Mouse (Mus musculus): Measurements from ENCODE around the gene Dsn1.

Gene Dsn1

DNA sequence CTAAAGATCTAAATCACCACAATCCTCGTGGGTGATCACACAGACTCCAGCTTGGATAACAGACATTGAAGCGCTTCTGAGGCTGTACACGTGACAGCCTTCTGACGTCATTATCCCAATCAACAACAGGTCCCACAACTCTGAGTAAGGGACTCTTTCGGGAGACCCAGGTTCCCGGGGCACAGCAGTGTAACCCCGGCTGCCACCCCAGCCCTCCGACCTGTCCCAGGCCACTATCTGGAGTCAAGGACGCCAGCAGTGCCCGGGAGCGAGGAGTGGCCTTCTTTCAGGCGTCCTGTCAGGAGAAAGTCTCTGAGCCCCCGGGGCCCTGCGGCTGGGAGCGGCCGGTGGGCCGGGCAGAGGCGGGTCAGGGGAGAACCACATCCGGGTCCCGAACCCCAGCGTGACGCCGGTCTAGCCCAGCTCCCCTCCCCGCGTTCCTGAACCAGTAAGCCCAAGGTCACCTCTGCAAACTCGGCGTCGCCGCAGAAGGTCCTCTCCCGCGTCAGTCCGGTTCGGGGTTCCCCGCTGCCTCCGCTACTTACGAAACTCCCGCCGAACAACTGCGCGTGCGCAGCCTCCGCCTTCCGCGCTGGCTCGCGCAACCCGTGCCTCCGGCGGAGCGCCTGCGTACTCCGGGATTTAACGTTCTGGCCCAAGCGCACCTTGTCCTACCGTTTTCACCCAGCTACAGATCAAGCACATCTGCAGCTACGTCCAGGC, at the start of gene Dsn1:
Gene Dsn1 (minus strand): TSS at position 644 of the 723 bp plus-strand sequence.
- DNase-seq = peak; percentile 86 to 87

DNA sequence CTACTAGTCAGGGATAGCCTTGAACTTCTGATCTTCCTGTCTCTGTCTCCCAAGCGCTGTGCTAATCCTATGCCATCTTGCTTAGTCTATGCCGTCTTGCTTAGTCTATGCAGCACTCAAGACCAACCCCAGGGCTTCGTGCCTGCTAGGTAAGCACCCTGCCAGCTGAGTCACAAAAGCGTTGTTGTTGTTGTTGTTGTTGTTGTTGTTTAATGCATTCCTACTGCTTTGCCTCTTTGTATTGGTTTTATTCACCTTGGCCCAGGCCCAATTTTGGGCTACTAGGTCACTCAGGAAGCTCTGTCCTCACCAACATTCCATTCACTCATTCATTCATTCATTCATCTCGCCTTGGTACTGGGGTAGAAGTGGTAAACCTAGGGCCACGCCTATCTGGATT, 48.8 kb upstream of the Dsn1 start:
- DNase-seq = no peak

DNA sequence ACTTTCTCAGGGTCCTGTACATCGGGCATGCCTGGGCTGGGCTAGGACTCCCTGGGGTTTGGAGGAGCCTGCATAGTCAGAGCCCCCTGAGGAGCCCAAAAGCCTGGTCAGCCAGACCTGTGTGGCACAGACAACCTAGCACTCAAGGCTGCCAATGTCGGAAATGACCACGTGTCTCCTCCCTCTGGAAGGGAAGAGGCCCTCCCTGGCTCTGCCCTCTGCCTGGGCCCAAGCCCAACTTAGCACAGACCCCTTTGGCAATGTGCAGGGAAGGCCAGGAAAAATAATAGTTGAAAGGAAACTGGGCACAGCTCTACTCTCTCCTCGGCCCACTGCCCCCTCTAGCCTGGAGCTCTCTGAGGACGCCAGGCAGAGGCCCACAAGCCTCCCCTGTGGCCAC, 47.9 kb upstream of the Dsn1 start:
- no peak for DNase-seq

DNA sequence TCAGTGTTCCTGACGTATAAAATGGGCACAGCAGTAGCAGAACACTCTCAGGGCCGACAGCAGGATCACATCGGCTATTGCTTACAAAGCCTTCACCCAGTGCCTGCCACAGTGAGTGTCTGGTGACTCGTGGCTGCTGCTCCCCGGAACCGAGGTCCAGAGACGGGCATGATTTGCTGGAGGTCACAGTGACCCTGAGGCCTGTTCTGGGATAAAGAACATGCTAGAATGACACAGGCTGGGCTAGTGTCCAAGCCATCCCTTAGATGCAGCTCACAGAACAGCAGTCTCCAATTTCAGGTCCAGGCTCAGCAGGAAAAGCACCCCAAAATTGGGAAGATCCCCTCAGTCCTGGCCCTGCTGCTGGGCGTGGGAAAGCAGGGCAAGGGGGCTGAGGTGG, 47.3 kb upstream of the Dsn1 start:
- DNase-seq = no peak

DNA sequence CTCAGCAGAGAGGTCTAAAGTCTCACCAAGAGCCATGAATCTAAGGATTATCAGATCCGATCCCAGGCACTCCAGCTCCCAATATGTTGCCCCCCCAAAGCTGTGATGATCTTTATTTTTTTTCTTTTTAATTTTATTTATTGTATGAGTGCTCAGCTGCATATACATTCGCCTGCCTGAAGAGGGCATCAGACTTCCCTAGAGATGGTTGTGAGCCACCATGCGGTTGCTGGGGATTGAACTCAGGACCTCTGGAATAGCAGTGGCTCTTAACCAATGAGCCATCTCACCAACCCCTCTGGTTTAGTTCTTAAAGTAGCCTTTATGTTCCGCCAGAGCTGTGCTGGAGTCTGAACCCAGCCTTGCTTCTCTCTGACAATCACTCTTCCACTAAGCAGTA, 46.8 kb upstream of the Dsn1 start:
- DNase-seq = no peak

DNA sequence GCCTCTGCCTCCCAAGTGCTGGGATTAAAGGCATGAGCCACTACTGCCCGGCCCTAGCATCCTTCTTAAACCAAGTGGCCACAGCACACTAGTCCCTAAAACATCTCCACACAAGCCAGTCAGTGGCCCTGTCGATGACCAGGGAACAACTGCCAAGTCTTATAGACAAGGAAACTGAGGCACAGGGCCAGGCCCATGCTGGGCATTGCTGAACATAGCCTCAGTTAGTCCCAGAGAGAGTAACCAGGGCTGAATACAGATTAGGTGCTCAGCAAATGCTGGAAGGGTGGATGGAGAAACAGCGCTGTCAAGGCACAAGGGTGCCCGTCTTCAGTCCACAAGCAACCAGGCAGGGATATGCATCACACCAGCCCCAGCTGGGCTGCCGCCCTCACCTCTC, 46.2 kb upstream of the Dsn1 start:
- no peak for DNase-seq

DNA sequence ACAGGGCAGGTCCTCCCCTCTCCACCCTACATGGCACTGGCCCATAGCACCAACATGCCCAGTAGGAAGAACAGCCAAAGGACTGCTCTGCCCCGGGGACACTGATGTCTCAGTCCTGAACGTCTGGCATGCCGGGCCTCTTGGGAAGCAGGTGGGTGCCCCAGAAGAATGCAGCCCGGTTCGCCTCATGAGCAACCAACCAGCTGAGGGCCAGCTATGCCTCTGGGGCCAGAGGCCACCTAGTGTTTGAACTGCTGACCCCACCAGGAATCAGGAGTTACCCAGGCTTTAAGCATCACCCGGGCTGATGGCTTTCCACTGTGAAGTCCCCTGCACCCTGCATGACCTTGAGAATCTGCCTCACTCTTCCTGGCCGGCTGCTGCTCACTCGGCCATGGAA, 45.5 kb upstream of the Dsn1 start:
- DNase-seq = no peak

DNA sequence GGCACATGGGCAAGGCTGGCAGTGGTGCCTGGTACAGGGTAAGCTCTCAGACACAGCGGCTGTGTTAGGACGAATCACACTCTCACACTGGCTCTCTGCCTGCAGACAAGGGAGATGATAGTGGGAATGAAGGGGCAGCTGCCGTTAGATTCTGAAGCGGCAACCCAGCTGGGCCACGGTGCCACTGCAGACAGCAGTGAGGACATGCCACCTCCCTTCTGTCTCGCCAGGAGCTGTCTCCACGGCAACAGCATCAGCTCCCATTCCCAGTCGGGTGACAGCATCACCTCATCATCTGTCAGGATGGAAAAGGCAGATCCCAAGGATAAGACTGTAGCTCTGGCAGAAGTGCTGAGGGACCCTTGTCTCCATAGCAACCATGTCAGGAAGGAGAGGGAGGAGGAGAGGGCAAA, 42.9 kb upstream of the Dsn1 start:
- DNase-seq = no peak

DNA sequence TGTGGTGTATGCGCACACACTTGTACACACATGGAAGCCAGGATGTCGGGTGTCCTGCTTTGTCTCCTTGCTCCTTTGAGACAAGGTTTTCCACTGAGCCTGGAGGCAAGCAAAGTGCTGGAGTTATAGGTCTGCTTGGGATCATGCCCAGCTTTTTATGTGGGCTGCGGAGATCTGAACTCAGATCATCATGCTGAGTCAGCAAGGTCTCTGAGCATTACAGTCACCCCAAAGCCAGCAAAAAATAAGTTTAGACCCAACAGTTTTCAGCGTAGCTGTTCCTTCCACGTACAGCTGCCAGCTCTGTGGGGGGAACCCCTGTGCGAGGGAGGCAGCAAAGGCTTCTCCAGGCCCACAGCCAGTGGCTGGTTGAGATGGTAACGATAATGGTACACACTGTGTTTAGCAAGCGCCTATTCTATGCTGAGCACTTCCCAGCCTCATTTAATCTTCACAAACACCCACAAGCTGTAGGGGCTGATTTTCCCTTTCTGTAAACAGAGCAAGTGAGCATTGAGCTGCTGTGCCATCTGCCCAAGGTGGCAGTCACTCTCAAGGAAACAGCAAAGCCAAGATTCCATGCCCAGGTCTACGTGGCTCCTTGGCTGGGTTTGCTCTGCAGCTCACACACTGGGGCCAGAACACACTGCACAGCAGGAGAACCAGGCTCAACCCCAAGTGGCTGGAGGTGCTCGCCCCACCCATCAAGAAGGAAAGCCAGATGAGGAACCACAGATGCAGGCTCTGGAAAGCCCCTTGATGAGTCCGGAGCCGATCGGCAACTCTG, 41.6 kb upstream of the Dsn1 start:
- DNase-seq = no peak

DNA sequence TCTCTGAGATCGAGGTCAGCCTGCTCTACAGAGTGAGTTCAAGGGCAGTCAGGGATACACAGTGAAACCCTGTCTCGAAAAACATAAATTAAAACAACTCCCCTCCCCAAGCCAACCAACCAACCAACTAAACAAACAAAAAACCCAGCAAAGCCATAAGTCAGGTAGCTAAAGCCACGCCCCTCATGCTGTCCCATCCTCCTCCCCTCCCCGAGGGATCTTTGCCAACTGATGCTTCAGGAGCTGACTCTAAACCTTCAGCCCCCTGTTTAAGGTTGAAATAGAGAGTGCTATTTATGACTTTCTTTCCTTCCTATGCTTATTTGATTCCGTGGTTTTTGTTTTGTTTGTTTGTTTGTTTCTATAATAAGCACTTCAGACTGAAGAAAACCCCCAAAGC, 40.0 kb upstream of the Dsn1 start:
- no peak for DNase-seq

DNA sequence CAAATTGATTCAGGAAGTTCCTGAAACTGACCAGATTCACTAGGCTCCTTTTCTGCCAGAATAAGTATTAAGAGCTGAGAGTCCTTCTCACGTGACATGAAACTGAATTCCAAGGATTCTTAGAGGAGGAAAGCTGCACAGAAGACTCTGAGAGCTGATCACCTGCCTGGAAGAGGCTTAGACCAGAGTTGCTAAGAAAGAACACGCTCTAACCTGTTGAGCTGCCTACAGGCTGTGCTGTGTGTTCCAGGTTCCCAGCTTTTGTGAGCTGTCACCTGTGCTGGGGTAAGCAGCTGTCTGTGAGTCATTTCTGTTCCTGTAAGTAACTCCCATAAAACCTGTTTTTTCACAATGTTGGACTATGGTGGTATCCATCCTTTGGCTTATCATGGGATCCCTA, 39.0 kb upstream of the Dsn1 start:
- no peak for DNase-seq

DNA sequence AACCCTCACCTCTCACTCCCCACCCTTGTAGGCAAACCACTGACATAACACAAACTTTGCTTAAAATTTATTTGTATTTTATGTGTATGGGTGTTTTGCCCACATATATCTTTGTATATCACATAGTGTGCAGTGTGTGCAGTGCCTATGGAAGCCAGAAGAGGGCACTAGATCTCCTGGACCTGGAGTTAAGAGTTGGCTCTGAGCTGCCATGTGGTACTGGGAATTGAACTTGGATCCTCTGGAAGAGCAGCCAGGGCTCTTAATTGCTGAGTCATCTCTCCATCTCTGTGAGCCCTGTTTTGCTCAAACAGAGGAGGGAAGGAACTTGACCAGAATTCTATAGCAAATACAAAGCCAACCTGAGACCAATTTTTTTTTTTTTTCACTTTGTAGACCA, 37.0 kb upstream of the Dsn1 start:
- no peak for DNase-seq

DNA sequence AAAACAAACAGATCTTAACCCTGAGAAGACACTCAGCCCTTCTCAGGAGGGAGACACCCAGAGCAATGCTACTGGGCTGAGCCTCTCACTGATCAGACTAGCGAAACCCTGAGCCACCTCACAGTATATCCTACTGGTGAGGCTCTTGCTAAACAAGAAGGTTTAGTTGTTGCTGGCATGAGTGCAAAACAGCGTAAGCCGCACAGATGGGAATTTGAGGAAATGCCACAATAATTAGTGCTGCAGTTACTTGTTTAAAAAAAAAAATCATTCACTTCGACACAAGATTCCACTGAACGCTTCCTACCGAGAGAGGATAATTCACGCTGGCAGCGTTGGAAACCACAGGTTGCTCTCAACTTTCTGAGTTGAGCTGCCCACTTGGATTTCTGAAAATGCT, 36.6 kb upstream of the Dsn1 start:
- no peak for DNase-seq

DNA sequence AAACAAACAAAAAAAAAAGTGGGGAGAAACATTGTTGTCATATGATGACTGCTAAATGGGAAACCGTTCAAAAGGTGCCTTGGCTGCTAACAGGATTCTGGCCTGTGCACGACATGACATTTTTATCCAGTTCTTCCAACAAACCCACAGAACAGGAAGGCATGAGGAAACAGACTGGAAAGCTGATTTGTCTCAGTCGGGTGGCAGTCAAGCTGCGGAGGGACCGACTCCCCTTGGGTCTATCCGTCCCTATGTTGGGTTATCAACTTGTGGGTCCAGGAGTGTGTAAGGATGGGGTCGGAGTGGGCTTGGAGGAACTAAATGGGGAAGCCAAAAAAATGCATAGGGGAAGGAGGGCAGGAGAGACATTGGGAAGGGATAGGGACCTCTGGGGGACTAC, 34.5 kb upstream of the Dsn1 start:
- DNase-seq = no peak

DNA sequence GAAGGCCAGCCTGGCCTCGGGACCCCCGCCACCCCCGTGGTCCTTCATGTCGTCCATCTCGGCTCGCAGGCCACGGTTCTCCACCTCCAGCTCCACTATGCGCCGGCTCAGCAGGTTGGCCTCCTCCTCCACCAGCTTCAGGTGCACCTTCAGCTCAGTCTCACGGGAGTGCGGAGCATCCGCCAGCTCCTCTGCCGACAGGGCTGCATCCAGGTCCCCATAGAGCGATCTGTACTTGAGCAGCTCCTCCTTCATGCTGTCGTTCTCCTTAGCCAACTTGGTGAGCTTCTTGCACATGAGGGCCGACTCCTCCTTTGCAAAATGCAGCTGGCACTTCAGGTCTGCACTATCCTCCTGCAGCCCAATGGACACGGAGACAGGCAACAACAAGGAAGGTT, 33.7 kb upstream of the Dsn1 start:
- DNase-seq = no peak

DNA sequence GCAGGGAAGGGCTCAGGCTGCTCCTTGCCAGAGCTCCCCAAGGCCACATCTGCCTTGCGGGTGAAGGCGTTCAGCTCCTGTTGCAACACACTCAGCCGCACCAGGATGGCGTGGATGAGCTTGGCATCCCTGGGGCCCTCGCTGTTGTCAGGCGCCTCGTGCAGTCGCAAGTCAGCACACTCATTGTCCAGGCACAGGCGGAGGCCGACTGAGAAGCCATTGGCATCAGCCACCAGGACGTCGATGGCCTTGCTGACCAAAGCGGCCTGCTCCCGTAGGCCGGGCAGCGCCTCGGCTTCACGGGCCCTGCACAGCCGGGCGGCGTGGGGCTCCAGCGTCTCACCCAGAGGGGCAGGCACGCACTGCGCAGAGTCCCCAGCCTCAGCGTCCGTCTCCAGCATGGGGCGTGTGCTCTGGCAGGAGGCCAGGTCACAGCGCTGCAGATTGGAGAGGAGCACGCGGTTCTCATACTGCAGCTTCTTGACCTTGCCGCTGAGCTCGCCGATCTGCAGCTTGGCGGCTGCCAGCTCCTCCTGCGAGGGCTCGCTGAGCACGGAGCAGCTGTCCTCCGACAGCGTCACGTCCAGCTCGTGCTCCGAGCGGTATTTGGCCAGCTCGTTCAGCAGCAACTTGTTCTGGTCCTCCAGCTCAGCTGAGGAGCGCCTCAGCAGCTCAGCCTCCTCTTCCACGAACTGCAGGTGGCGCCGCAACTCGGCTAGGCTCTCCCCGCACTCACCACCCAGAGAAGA, 33.1 kb upstream of the Dsn1 start:
- no peak for DNase-seq

DNA sequence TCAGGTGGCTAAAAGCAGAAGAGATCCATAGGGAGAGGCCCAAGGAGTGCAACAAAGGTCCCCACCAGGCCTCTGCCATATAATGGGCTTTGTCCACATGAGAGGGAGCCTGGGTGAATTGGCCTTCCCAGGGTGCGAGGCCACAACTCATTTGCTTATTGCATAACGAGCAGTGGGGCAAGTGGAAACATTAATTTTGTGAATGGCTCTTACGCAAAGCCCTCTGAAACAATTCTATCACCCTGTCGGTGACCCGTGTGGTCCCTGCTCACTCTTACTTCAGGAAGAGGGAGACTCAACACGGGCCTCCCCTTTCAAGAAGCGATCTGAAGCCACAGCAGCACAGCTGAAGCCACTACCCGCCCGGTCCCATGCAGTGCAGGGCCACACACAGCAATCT, 30.3 kb upstream of the Dsn1 start:
- no peak for DNase-seq

DNA sequence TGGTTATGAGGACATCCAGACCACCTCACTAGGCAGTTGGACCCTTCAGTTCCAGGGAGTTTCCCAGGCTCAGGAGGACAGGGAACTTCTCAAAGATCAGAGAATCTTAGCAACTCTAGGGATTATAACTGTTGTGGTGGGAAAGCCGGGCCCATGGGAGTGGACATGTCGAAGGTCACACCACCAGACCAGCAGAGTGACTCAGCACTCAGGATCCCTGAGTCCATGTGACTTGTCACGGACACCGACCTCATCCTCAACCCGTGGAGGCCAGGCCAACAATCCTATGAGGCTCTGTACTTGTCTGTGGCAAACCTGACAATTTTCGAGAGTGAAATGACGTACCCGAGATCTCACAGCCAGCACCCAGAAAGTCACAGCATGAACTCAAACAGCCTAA, 29.4 kb upstream of the Dsn1 start:
- no peak for DNase-seq

DNA sequence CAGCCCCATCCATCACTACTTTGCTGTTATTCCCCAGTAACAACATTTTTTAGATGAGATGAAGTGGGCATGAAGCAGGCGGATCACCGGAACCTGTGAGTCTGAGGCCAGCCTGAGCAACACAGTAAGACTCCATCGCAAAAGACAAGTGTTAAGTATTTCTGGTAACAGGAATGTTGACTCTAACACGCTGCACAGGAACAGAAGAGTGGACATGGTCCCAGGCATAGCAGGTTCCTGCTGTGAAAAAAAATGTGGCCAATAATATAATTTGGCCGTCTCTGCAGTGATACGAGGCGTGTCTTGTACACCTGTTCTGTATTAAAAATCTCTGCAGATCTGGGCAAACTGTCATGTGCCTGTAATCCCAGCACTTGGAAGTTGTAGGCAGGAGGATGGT, 28.4 kb upstream of the Dsn1 start:
- no peak for DNase-seq

DNA sequence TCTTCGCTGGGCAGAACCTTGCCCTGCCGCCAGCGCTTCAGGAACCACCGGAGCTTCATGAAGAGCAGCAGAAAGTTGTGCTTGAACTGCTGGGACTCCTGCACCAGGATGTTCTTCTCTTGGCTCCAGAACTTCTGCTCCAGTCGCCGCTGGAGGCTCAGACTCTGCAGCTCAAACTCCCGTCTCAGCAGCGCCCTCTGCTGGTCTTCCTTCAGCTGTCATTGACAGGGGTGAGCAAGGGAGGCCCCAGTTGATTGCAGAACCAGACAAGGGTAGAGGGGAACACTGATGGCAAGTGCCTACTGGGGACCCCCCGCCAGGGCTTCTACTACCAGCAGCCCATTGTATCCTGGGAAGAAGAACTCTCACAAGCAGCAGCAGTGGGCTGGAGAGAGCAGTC, 23.9 kb upstream of the Dsn1 start:
- DNase-seq = peak; percentile 76 to 80

DNA sequence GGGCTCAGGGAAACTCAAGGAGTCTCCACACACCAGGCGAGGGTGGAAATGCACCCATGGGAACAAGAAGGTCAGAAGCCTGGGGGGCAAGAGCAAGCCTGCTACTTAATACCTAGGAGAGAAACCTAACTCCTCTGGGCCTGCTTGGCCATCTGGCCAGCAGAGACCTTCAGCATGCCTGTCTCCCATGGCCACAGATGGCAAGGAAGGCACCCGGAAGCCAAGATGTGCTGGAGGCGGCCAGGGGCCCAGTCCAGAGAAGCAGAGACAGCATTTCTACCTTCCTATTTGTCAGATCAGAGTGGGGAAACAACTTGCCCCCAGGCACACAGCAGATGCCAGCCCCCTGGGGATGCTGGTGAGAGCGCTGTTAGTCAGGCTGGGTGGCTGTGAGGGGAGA, 21.3 kb upstream of the Dsn1 start:
- no peak for DNase-seq

DNA sequence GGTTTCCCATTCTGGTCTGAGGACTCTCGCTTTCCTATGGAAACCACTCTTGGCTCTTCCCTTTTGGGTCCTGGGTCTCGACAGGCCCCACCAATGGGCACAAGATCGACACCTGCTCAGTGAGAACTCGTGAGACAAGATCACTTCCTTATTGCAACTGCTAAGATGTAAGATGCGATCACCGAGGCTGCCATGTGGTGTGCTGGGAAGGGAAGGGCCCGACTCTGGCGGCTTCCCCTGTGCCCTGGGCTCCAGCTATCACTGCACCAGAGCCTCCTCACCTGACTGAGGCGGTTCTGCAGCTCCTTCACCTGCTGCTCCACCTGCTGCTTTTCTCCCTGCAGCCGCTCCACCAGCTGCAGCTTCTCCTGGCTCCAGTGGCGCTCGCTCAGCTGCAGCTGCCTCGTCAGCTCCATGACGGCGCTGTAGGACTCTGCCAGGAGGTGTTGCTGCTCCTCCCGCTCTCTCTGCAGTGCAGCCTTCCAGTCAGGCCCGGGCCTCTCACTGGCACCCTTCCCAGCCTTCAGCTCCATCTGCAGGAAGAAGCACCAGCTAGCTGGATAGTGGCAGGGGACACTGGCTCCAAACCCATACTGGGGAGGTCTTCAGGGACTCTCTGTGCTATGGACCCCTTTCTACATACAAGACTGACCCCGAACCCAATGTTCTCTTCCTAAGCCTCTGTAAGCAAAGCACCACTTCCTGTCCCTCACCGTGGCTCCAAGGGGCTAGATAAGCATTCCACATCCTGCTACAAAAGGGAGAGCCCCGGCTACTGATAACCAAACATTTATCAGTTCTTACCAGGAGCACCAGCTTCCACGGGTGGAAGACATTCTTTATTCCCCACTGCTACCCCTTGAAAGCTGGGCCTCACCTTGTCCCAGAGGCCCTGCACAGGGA, 20.4 kb upstream of the Dsn1 start:
- DNase-seq = no peak

DNA sequence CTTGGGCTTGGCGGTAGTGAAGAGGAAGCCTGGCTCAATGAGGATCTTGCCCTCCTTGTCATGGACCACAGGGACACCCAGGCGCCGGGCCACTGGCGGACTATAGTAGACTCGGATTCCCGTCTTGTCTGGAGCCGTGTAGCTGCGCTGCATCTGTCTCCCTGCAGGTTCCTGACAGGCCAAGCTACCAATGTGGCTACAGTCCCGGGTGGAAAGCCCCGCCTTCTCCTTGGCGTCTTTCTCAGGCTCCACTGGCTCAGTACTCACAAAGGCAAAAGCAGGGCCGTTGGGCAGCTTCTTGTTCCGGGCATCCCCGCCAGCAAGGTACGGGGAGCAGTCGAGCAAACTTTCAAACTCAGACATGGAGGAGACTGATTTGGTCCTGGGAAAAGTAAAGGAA, 14.2 kb upstream of the Dsn1 start:
- no peak for DNase-seq
